Mouse (Mus musculus): ENCODE results near the gene Uba7.

DNA sequence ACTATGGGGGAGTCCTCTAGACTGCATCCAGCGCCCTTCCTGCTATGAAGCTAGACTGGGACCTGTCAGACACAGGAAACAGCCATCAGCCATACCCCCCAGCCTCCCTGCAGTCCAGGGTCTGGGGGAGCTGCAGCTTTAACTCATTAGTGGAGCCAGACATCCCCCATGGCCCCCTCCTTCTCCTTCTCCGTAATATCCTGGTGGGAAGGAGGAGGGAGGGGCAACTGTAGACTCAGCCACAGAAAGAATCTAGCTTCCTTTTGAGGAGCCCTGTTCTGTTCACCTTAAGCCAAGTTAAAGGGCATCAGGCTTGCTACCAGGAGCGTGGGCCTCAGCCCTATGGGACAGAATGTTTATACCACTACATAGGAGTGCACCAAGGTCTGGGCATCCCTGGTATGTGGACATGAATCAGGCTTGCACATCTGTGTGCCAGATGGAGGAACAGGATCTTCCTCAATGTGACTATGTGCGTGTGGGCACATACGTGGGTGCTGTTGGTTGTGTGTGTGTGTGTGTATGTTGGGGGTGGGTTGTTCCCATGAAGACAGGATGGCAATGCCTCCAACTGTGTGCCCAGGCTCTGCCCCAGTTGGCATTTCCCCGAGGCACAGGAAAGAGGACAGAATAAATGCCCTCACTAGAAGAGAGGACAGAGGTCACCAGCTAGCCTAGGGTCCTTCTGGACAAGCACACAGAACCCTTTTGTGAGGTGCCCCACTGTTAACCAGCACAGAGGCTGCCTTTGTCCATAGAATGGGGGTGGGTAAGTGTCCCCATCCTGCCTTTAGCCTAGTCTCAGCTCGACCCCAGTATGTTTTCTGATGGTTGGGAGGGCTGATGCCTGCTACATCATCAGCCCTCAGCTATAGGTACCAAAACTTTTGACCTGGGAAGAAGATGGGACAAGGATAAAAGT is 6.6 kb downstream of the Uba7 start:
- TF ChIP-seq CTCF (IDR thresholded peaks at IDR 0.05; ENCODE audit: insufficient read depth, low read depth, low read length) (no peak), POLR2A (IDR thresholded peaks at IDR 0.05; ENCODE audit: insufficient read depth, low read depth, low read length) (no peak)

Data from olfactory bulb, adult 2 months (tissue).